Mouse (Mus musculus) gastrocnemius, adult 2 months (tissue): Measurements from ENCODE around the gene Col2a1. TPM values are rescaled to one million over a fixed set of nuclear protein-coding genes. Genes with fewer than 3 reads are reported as not detected.
A peak's percentile ranks its signal among the peaks of the same experiment; 100 is the strongest.

Source experiments
- DNase-seq: peaks from one replicate; pipeline ENCODE4 v3.0.0; 2022
- H3K27ac ChIP-seq: fragments of 200-600 bp; 2 replicates; pipeline ENCODE4 v1.8.1; 2022; ENCODE audit warnings: mild to moderate bottlenecking
- H3K4me3 ChIP-seq: fragments of 200-600 bp; 2 replicates; pipeline ENCODE4 v1.8.1; 2022; ENCODE audit warnings: mild to moderate bottlenecking, moderate library complexity
- CTCF ChIP-seq: fragments of 200-600 bp; IDR thresholded peaks from 2 replicates; pipeline ENCODE4 v1.8.1; 2022; ENCODE audit warnings: antibody characterized with exemption, mild to moderate bottlenecking, moderate library complexity
- intact Hi-C: fragments of 180-260 bp; cut with DNase I; formaldehyde crosslinking; loops from one replicate; pipeline ENCODE4 v1.15.1; 2025
- total RNA-seq, 2 experiments: library from RNA; stranded (reverse); gene quantifications; 2 replicates each; pipeline ENCODE4 v1.2.3; 2021

Gene Col2a1
- total RNA-seq, 2 experiments from 2014 or later, result 1.1 to 1.5 TPM

DNA sequence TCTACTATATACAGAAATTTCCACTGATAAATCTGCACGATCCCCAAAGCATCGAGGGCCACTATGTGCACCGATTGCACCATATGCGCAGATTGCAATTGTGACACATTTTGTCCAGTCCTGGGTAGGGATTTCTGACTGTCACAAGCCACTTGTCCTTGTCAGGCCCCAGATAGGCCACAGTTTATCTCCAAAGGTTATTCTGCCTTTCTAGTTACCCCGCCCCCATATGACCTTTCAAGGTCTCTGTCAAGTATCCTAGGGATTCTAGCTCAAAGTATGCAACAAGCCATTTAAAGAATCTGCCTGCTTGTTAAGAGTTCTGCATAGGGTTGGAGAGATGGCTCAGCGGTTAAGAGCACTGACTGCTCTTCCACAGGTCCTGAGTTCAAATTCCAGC, 31.9 kb downstream of the Col2a1 start:
- intact Hi-C loops, result no loop called here
- H3K4me3 ChIP-seq, result no peak overlapping the region
- no peak for DNase-seq
- no peak for TF ChIP-seq CTCF
- H3K27ac ChIP-seq, result no peak overlapping the region

DNA sequence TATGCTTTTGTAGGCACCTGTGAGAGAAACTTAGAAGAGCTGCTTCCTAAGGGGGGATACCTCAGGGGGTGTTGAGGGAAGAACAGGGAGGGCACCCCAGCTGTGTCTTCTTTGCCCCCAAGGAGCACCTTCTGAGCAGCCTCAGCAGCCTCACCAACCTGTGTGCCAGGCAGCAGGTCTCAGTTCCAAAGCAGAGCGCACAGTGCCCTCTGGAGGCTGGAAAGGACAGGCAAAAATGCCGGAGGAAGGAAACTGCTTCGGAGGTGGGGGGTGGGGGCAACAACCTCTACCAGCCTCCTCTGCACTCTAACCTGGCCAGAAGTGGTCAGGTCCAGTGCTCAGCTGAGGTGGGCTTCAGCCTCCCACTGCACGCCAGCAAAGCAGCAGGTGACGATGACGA, 34.2 kb downstream of the Col2a1 start:
- DNase-seq, result no peak
- TF ChIP-seq CTCF, result peak; percentile 41; the same call in 1 of the 2 replicates
- H3K27ac ChIP-seq, result no peak overlapping the region
- H3K4me3 ChIP-seq, result no peak overlapping the region
- intact Hi-C loops, result no loop called here

GRCm38 (mm10) chr15:97965311-97966045, 39.0 kb downstream of the Col2a1 start:
- Histone ChIP-seq H3K4me3 (no peak overlapping the region), H3K27ac (no peak overlapping the region)
- no peak for TF ChIP-seq CTCF
- intact Hi-C loops, result no loop called here
- no peak for DNase-seq

DNA sequence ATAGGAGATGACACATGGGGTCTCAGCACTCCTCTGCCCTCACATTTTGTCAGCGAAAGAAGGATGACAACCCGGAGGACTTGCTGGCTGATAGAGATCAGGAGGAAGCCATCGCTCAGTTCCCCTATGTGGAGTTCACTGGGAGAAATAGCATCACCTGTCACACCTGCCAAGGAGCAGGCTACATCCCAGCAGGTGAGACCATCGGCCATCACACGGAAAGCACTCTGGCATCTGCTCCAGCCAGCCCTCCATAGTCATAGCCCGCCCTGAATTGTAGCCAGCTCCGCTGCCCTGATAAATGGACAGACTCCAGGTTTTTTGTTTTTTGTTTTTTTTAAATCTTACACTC, 39.7 kb downstream of the Col2a1 start:
- Histone ChIP-seq H3K27ac (peak overlapping the region; percentile 92; the same call in 1 of the 2 replicates), H3K4me3 (peak overlapping the region; percentile 92)
- DNase-seq, result no peak
- intact Hi-C loops, result loop anchor here (5.0 kb wide), 2 partner anchors 192 to 212 kb away; no protein-coding TSS in a partner anchor
- no peak for TF ChIP-seq CTCF

DNA sequence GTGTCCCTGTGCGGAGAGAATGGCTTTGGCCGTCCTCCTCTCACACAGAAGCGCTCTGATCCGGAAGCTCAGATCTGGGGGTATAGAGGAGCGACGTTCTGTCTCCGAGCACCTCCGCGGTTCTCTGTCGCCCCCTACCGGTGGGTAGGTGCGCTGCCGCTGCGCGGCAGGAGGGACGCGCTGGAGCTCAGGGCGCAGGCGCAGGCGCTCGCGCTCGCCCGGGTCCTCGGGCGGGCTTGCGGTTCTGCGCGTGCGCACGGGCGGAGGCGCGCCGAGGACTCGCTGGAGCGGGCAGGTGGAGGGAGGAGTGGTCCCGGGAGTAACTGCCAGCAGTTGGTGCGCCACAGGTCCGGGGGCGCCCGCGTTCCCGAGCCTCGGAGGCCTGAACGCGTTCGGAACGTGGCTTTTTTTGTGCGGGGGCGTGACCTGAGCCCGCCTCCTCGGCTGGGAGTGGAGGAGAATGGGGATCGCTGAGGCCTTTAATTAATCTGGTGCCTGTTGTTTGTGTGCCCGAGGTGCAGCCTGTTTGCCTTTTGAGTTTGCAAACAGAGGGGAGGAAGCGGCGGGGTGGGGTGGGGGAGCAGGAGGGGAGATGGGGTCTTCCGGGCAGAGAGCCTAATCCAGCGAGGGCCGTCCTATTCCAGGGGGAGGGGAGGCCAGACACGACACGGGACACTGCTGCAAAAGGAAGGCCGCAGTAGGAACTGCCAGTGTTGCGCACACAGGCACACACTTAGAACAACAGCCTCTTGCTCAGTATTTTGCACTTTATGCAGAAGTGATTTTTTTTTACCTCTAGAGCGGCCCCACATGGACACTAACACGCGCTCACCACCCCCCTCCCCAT, 40.3 kb downstream of the Col2a1 start, which contains the start of gene Tmem106c:
Gene Tmem106c, plus strand, starts transcription at position 212 of the 847 bp plus-strand sequence.
- Histone ChIP-seq H3K4me3 (peak within 1 kb of the TSS; percentile 92), H3K27ac (peak within 1 kb of the TSS; percentile 92)
- peak; percentile 94 for DNase-seq
- intact Hi-C loops, result loop anchor here (5.0 kb wide), 2 partner anchors 193 to 213 kb away; no protein-coding TSS in a partner anchor
- peak; percentile 97 for TF ChIP-seq CTCF

DNA sequence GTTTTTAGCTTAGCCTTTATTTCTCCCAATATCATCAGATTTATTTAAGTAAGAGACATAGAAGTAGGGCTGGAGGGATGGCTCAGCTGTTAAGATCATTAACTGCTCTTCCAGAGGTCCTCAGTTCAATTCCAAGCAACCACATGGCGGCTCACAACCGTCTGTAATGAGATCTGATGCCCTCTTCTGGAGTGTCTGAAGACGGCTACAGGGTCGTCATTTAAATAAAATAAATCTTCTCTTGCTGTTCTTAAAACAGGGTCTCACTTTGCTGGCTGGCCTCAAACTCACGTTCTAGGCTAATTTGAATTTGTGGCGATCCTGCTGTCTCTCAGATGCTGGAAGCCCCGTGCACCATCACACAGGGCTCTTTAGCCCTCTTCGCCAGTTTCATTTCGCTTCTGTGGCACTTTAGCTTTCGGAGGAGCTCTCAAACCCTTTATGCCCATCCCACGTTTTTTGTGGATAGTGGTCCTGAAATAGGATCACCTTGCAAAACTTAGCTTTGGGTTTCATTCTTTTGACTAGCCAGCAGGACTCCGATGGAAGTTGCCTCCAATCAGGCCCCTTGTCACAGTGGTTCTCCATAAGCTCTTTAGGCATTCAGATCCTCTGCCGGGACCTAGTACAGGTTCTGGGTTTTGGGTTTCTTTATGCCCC, 41.0 kb downstream of the Col2a1 start:
- intact Hi-C loops, result loop anchor here (5.0 kb wide), 2 partner anchors 194 to 214 kb away; no protein-coding TSS in a partner anchor
- Histone ChIP-seq H3K4me3 (peak overlapping the region; percentile 92), H3K27ac (peak overlapping the region; percentile 92)
- peak; percentile 35 for TF ChIP-seq CTCF
- DNase-seq, result no peak

- no peak overlapping the region for H3K4me3 ChIP-seq
- intact Hi-C loops, result no loop called here
- no peak for DNase-seq
- no peak overlapping the region for H3K27ac ChIP-seq
- no peak for TF ChIP-seq CTCF
These were observed 48.1 kb downstream of the Col2a1 start for GRCm38 (mm10) chr15:97956416-97956815.

GRCm38 (mm10) chr15:97955742-97956141, 48.8 kb downstream of the Col2a1 start:
- TF ChIP-seq CTCF, result no peak
- Histone ChIP-seq H3K27ac (no peak overlapping the region), H3K4me3 (no peak overlapping the region)
- intact Hi-C loops, result no loop called here
- DNase-seq, result no peak

DNA sequence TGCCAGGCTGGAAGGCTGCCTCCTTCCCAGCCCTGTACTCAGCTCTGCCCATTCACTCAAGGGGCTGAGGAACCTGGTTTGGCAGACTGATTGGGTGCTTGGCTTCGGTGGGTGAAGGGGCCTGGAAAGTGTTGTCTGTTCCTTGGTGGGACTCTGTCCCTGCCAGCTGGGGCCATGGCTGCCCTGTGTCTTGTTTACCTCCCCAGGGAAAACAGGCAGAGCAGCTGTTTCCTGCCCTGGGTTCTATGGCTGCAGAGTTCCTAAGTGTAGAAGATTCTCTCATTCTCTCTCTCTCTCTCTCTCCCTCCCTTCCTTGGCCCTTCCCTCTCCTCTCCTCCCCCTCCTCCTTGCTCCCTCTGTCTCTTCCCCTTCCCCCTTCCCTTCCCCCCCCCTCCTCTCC, 49.2 kb downstream of the Col2a1 start:
- H3K4me3 ChIP-seq, result no peak overlapping the region
- TF ChIP-seq CTCF, result no peak
- H3K27ac ChIP-seq, result no peak overlapping the region
- intact Hi-C loops, result no loop called here
- no peak for DNase-seq

DNA sequence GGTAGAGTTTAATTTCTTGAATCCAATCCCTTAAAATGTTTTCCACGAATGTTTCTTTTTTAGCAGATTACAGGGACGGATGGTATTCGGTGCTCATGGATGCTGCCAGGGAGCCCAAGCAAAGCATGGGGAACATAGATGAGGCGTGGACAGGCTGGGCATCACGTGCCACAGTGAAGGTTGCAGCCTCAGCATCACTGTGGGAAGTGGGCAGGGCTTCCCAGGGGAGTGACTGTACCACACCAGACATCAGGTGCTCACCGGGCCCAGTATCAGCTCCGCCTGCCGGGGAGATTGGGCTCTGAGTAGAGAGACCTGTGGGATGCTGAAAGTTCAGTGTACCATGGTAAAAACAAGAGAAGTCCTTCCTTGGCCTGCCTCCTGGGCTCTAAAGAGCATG, 49.8 kb downstream of the Col2a1 start:
- intact Hi-C loops, result loop anchor here (5.0 kb wide), 4 partner anchors 82 to 237 kb away; no protein-coding TSS in a partner anchor
- TF ChIP-seq CTCF, result no peak
- DNase-seq, result no peak
- Histone ChIP-seq H3K4me3 (no peak overlapping the region), H3K27ac (no peak overlapping the region)

DNA sequence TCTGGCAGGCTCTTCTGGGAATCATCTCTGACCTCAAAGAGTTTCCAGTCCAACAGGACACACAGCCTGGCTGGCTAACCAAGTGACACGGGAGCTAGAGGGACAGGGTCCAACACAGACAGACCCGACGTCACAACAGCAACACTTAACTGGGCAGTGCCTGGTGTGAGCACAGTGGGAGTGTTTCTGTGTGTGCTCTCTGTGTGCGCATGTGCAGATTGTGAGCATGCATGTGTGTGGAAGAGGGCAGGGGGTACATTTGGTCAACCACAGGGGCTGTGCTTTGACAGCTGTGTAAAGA, 51.7 kb downstream of the Col2a1 start:
- H3K4me3 ChIP-seq, result no peak overlapping the region
- DNase-seq, result no peak
- intact Hi-C loops, result loop anchor here (5.0 kb wide), 4 partner anchors 81 to 236 kb away; no protein-coding TSS in a partner anchor
- no peak overlapping the region for H3K27ac ChIP-seq
- TF ChIP-seq CTCF, result no peak

- H3K4me3 ChIP-seq, result no peak overlapping the region
- peak; percentile 95 for TF ChIP-seq CTCF
- DNase-seq, result peak; percentile 58
- no peak overlapping the region for H3K27ac ChIP-seq
- intact Hi-C loops, result loop anchor here (5.0 kb wide), 4 partner anchors 80 to 235 kb away; no protein-coding TSS in a partner anchor
These were observed 52.2 kb downstream of the Col2a1 start for GRCm38 (mm10) chr15:97952137-97952888.
